Comparison of ENCODE assay signal across 20 mouse cellular contexts in the genomic region with DNA sequence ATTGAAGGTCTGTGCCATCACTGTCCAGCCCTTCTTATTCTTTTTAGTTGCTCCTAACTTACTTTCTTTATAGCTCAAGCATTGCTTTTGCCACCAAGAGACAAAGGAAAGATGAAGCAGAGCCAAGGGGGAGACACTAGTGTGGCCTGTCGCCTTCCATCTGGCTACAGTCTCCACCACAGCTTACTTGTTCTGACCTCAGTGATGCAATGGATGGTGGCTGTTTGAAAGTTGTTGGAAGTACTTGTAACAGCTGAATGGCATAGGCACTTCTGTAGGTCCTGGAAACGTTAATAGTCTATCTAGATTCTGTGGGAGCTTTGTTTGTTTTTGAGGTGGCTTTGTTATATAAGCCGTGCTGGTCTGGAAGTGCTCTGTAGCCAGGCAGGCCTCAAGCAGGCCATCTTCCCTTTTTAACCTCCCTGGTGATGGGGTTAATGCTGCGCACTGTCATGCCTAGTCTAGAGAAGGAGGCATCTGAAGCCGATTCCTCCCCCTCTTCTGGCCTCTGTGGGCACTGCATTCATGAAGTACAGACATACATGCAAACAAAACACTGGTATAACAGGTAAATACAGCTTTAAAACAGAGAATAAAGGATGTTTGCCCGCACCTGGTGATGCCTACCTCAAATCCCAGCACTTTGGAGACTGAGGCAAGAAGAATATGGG. TPM values are rescaled to one million over a fixed set of nuclear protein-coding genes. Genes with fewer than 3 reads are reported as not detected.
"Had no signal": no experiment of that assay in that cellular context is flagged by ENCODE, and none has a peak within 500 bp of the region (broad histone marks: within the 10 kb centered on the region; RNA-seq: fewer than 3 reads in every experiment).

No protein-coding gene starts in this region.

- H3K9ac ChIP-seq: intestine, embryonic 15.5 days; limb, embryonic 15.5 days; liver, embryonic 12.5 days; lung, embryonic 15.5 days; neural tube, embryonic 15.5 days had no signal

- H3K4me3 ChIP-seq: intestine, embryonic 15.5 days; layer of hippocampus, adult 2 months; left cerebral cortex, adult 2 months; limb, embryonic 15.5 days; liver, embryonic 12.5 days; lung, embryonic 15.5 days; myocyte; neural tube, embryonic 15.5 days had no signal

- ATAC-seq: intestine, embryonic 15.5 days; liver, embryonic 12.5 days had no signal

- H3K27me3 ChIP-seq: intestine, embryonic 15.5 days; limb, embryonic 15.5 days; liver, embryonic 12.5 days; lung, embryonic 15.5 days; neural tube, embryonic 15.5 days had no signal

- H3K4me2 ChIP-seq: intestine, embryonic 15.5 days; limb, embryonic 15.5 days; liver, embryonic 12.5 days; lung, embryonic 15.5 days; neural tube, embryonic 15.5 days had no signal

- H3K9me3 ChIP-seq: intestine, embryonic 15.5 days; limb, embryonic 15.5 days; liver, embryonic 12.5 days; lung, embryonic 15.5 days; neural tube, embryonic 15.5 days had no signal

- H3K4me1 ChIP-seq: intestine, embryonic 15.5 days; limb, embryonic 15.5 days; lung, embryonic 15.5 days; neural tube, embryonic 15.5 days had no signal

- H3K27ac ChIP-seq: intestine, embryonic 15.5 days; layer of hippocampus, adult 2 months; left cerebral cortex, adult 2 months; limb, embryonic 15.5 days; liver, embryonic 12.5 days; lung, embryonic 15.5 days; neural tube, embryonic 15.5 days had no signal

- DNase-seq: kidney, adult 18-20 months; kidney, postnatal 10 days; kidney, postnatal 4 days; midbrain, embryonic 14.5 days had no signal

RNA-seq across cellular contexts. Expression of gene 4930407I10Rik, which starts 34.9 kb away (rescaled TPM):
- total RNA-seq: layer of hippocampus, adult 2 months; layer of hippocampus, postnatal 10 days; left cerebral cortex, adult 2 months; left cerebral cortex, postnatal 25 days; megakaryocyte-erythroid progenitor cell, adult 5-6 weeks had no signal
- polyA plus RNA-seq: intestine, embryonic 15.5 days; kidney, embryonic 14.5 days; limb, embryonic 11.5 days; limb, embryonic 15.5 days; liver, embryonic 12.5 days; liver, embryonic 16.5 days; lung, embryonic 15.5 days; myocyte; neural tube, embryonic 11.5 days; neural tube, embryonic 15.5 days; stomach, embryonic 14.5 days had no signal

RNA-seq across cellular contexts. Expression of gene 1700029P11Rik, which starts 43.8 kb away (rescaled TPM):
- total RNA-seq: layer of hippocampus, adult 2 months; layer of hippocampus, postnatal 10 days; left cerebral cortex, adult 2 months; left cerebral cortex, postnatal 25 days; megakaryocyte-erythroid progenitor cell, adult 5-6 weeks had no signal
- polyA plus RNA-seq: intestine, embryonic 15.5 days; kidney, embryonic 14.5 days; limb, embryonic 11.5 days; limb, embryonic 15.5 days; liver, embryonic 12.5 days; liver, embryonic 16.5 days; lung, embryonic 15.5 days; midbrain, embryonic 14.5 days; myocyte; neural tube, embryonic 11.5 days; neural tube, embryonic 15.5 days; stomach, embryonic 14.5 days had no signal
